ENCODE assay signal across 16 mouse cellular contexts in the genomic region with DNA sequence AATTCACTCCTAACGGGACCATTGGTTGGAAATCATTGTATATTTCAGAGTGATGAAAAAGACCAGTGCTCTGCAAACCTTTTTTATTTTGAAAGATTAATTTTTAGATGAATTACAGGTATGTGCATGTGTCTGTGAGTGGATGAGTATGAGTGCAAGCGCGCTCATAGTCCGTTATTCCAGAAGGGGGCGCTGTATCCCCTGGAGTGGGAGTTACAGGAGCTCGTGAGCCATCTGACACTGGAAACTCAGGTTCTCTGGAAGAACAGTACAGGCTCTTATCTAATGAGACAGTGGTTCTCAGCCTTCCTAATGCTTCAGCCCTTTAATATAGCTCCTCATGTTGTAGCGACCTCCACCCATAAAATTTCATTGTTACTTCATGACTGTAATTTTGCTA. TPM values are rescaled to one million over a fixed set of nuclear protein-coding genes. Genes with fewer than 3 reads are reported as not detected.
DNase-seq lines count a peak whose midpoint lies in the region; ATAC-seq lines count a peak whose summit lies in the region.
"Had no signal": no experiment of that assay in that cellular context is flagged by ENCODE, and none has a peak within 500 bp of the region (broad histone marks: within the 10 kb centered on the region; RNA-seq: fewer than 3 reads in every experiment).

No protein-coding gene starts in this region.

- no peak overlapping the region for H3K4me2 ChIP-seq in forebrain, embryonic 13.5 days
- H3K4me2 ChIP-seq: heart, embryonic 11.5 days; neural tube, embryonic 15.5 days had no signal

- 70% methylated on average over 7 of the region's 7 CpGs for WGBS in forebrain, embryonic 13.5 days

- no peaks in the 10 kb centered on the region for H3K36me3 ChIP-seq in forebrain, embryonic 13.5 days (ENCODE audit: poor library complexity, severe bottlenecking)
- H3K36me3 ChIP-seq: G1E; neural tube, embryonic 15.5 days had no signal

- no peak overlapping the region for H3K4me3 ChIP-seq in forebrain, embryonic 13.5 days
- H3K4me3 ChIP-seq: neural tube, embryonic 15.5 days had no signal

- peaks cover 5% of the 10 kb centered on the region; the same call in 1 of the 2 replicates for H3K27me3 ChIP-seq in forebrain, embryonic 13.5 days
- H3K27me3 ChIP-seq: neural tube, embryonic 15.5 days had no signal

- no peaks in the 10 kb centered on the region for H3K9me3 ChIP-seq in forebrain, embryonic 13.5 days (replicated peaks)
- H3K9me3 ChIP-seq: G1E; neural tube, embryonic 15.5 days had no signal

- no peak overlapping the region for H3K9ac ChIP-seq in forebrain, embryonic 13.5 days
- H3K9ac ChIP-seq: forebrain, postnatal 0 days; neural tube, embryonic 15.5 days had no signal

- peak; percentile 13 to 26 for DNase-seq in kidney, postnatal 4 days
- no peak for DNase-seq in kidney, postnatal 14 days
- DNase-seq in A20 (ENCODE audit: low read depth, low spot score), result peak; percentile 36
- DNase-seq in ES-CJ7 (ENCODE audit: low read depth, low spot score), result peak; percentile 55
- DNase-seq in frontal cortex, postnatal 25 days (ENCODE audit: low spot score in 2 of 2), result no peak
- DNase-seq: cerebellum, adult 9-10 months; forebrain, postnatal 0 days; gastrocnemius, postnatal 14 days; heart, postnatal 36 days; kidney, postnatal 10 days had no signal

- H3K4me1 ChIP-seq in forebrain, embryonic 13.5 days, result 0 out of 2 replicates have a peak, but pooled peaks cover 4% of the 10 kb centered on the region

- peak; percentile 62 for ATAC-seq in megakaryocyte, adult 5-6 weeks (ENCODE audit: poor library complexity, severe bottlenecking)
- ATAC-seq in forebrain, embryonic 13.5 days, result no peak
- ATAC-seq: forebrain, postnatal 0 days; inflammation-experienced regulatory T-cells, adult 6 months had no signal

- no peak overlapping the region for H3K27ac ChIP-seq in forebrain, embryonic 13.5 days
- H3K27ac ChIP-seq: neural tube, embryonic 15.5 days had no signal

RNA-seq across cellular contexts. Expression of a gene that starts 22.0 kb away (rescaled TPM):
- 3.6 and 10.7 TPM in 2 replicates for total RNA-seq in megakaryocyte, adult 5-6 weeks (2015)
- 5.2 and 5.7 TPM in 2 replicates for total RNA-seq in megakaryocyte, adult 5-6 weeks (2017)
- 6.8 and 8.2 TPM in 2 replicates for polyA plus RNA-seq in forebrain, embryonic 13.5 days (2015; fragmentation: Nextera tagmentation; extraction: Ambion mirVana)

RNA-seq across cellular contexts. Expression of a gene that starts 53.1 kb away (rescaled TPM):
- total RNA-seq in megakaryocyte, adult 5-6 weeks (2015), result 66.0 and 71.4 TPM in 2 replicates
- total RNA-seq in megakaryocyte, adult 5-6 weeks (2017), result 85.7 and 88.5 TPM in 2 replicates
- 47.3 and 49.5 TPM in 2 replicates for polyA plus RNA-seq in forebrain, embryonic 13.5 days (2015; fragmentation: Nextera tagmentation; extraction: Ambion mirVana)

RNA-seq across cellular contexts. Expression of a gene that starts 53.8 kb away (rescaled TPM):
- total RNA-seq in megakaryocyte, adult 5-6 weeks (2015), result 35.1 and 44.4 TPM in 2 replicates
- 52.9 and 66.7 TPM in 2 replicates for total RNA-seq in megakaryocyte, adult 5-6 weeks (2017)
- 78.6 and 81.2 TPM in 2 replicates for polyA plus RNA-seq in forebrain, embryonic 13.5 days (2015; fragmentation: Nextera tagmentation; extraction: Ambion mirVana)

Comparison
In these comparisons a context has a peak if more than half of its experiments do, and no peak if none do; other contexts are left out.
1. DNase-seq: peak in kidney, postnatal 4 days (2 of 2), A20 (single experiment) and ES-CJ7 (single experiment); none in kidney, postnatal 14 days (single experiment) and frontal cortex, postnatal 25 days (0 of 2).